ENCODE assay signal across 24 mouse cellular contexts in the genomic region with DNA sequence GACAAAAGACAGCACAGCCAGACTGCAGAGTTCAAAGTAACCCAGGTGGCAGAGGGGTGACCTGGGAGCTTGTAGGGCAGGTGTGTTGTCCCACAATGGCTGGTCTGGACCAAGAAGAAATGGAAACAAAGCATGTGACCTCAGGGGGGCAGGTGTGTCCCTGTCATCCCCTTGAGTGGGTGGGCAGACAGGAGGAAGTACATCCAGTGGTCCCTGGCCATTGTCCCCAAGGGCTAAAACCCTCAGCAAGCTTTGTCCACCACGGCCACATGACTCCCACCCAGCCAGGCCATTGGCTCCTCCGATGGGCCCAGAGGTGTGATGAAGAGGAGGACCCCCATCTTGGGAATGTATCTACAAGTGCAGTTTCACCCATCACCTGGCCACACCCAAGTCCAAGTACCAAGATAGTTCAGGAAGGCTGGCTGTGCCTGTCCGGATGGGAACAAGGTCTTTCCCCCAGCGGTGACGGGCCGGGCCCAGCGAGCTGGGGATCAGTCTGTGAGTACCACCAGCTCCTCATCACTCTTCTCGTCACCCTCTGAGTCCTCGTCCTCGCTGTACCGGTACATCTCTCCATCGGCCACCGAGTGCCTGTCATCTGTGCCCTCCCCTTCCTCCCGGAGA. TPM values are rescaled to one million over a fixed set of nuclear protein-coding genes. Genes with fewer than 3 reads are reported as not detected.
DNase-seq lines count a peak whose midpoint lies in the region; ATAC-seq and TF ChIP-seq lines count a peak whose summit lies in the region.
"Had no signal": no experiment of that assay in that cellular context is flagged by ENCODE, and none has a peak within 500 bp of the region (broad histone marks: within the 10 kb centered on the region; RNA-seq: fewer than 3 reads in every experiment).

No protein-coding gene starts in this region.

- H3K27ac ChIP-seq in forebrain, embryonic 15.5 days (replicated peaks): 0 out of 2 replicates have a peak overlapping the region, but pooled peaks have one; percentile 4
- no peak overlapping the region for H3K27ac ChIP-seq in forebrain, postnatal 0 days (ENCODE audit: low read depth, low read length)
- H3K27ac ChIP-seq in kidney, postnatal 0 days: peak overlapping the region; percentile 47; the same call in 1 of the 2 replicates
- peak overlapping the region; percentile 76; the same call in 1 of the 2 replicates for H3K27ac ChIP-seq in embryonic facial prominence, embryonic 10.5 days (replicated peaks)
- H3K27ac ChIP-seq in midbrain, embryonic 12.5 days (replicated peaks): peak overlapping the region; percentile 79
- H3K27ac ChIP-seq: limb, embryonic 12.5 days; liver, embryonic 15.5 days had no signal

- no peaks in the 10 kb centered on the region for H3K27me3 ChIP-seq in forebrain, embryonic 15.5 days
- H3K27me3 ChIP-seq in forebrain, postnatal 0 days (ENCODE audit: insufficient read depth, low read length): no peaks in the 10 kb centered on the region
- no peaks in the 10 kb centered on the region for H3K27me3 ChIP-seq in kidney, postnatal 0 days (ENCODE audit: insufficient read depth, low read length)
- H3K27me3 ChIP-seq in embryonic facial prominence, embryonic 10.5 days (replicated peaks; ENCODE audit: low read depth, poor library complexity, severe bottlenecking): no peaks in the 10 kb centered on the region
- H3K27me3 ChIP-seq in midbrain, embryonic 12.5 days: no peaks in the 10 kb centered on the region
- H3K27me3 ChIP-seq: limb, embryonic 12.5 days; liver, embryonic 15.5 days had no signal

- DNase-seq in forebrain, postnatal 0 days: no peak
- DNase-seq in kidney, postnatal 0 days (ENCODE audit: low spot score): no peak
- no peak for DNase-seq in kidney, adult 9 months
- no peak for DNase-seq in embryonic facial prominence, embryonic 10.5 days (ENCODE audit: low spot score)
- DNase-seq in cerebellum, adult 11 months: no peak
- DNase-seq in adrenal gland, adult 2 months: no peak
- DNase-seq: adrenal gland, postnatal 14 days; cerebellum, adult 11-12 months; cerebellum, postnatal 25 days; heart, postnatal 14 days; kidney, adult 8-10 months; right cerebral cortex, postnatal 25 days; thymus, postnatal 4 days had no signal

- WGBS in forebrain, embryonic 15.5 days: 94% methylated on average over 14 of the region's 14 CpGs
- 94% methylated on average over 14 of the region's 14 CpGs for WGBS in forebrain, postnatal 0 days
- 89% methylated on average over 14 of the region's 14 CpGs for WGBS in kidney, postnatal 0 days
- WGBS in embryonic facial prominence, embryonic 10.5 days: 94% methylated on average over 14 of the region's 14 CpGs
- 93% methylated on average over 14 of the region's 14 CpGs for WGBS in midbrain, embryonic 12.5 days

- H3K4me3 ChIP-seq in forebrain, embryonic 15.5 days: no peak overlapping the region
- H3K4me3 ChIP-seq in forebrain, postnatal 0 days (ENCODE audit: low read depth, low read length): no peak overlapping the region
- H3K4me3 ChIP-seq in kidney, postnatal 0 days (replicated peaks; ENCODE audit: low read depth, low read length): no peak overlapping the region
- H3K4me3 ChIP-seq in embryonic facial prominence, embryonic 10.5 days: no peak overlapping the region
- no peak overlapping the region for H3K4me3 ChIP-seq in midbrain, embryonic 12.5 days
- H3K4me3 ChIP-seq: heart, embryonic 12.5 days; limb, embryonic 12.5 days; liver, embryonic 15.5 days had no signal

- ATAC-seq in forebrain, embryonic 15.5 days (replicated peaks): no peak
- ATAC-seq in forebrain, postnatal 0 days: no peak
- no peak for ATAC-seq in kidney, postnatal 0 days (replicated peaks; ENCODE audit: low FRiP score, low read depth)
- ATAC-seq in midbrain, embryonic 12.5 days (ENCODE audit: low FRiP score, low read depth): no peak
- ATAC-seq: activated CD4-positive, CD25-positive, alpha-beta regulatory T cell, adult 4 months; inflammation-experienced regulatory T-cells, adult 6 months had no signal

- H3K9me3 ChIP-seq in forebrain, embryonic 15.5 days: no peaks in the 10 kb centered on the region
- no peaks in the 10 kb centered on the region for H3K9me3 ChIP-seq in forebrain, postnatal 0 days (ENCODE audit: low read length)
- no peaks in the 10 kb centered on the region for H3K9me3 ChIP-seq in kidney, postnatal 0 days (replicated peaks; ENCODE audit: low read length)
- H3K9me3 ChIP-seq in embryonic facial prominence, embryonic 10.5 days: no peaks in the 10 kb centered on the region
- no peaks in the 10 kb centered on the region for H3K9me3 ChIP-seq in midbrain, embryonic 12.5 days
- H3K9me3 ChIP-seq: G1E; heart, embryonic 12.5 days; limb, embryonic 12.5 days; liver, embryonic 15.5 days had no signal

- H3K4me1 ChIP-seq in forebrain, embryonic 15.5 days: peaks cover 13% of the 10 kb centered on the region
- no peaks in the 10 kb centered on the region for H3K4me1 ChIP-seq in forebrain, postnatal 0 days (ENCODE audit: insufficient read depth)
- 0 out of 2 replicates have a peak, but pooled peaks cover 5% of the 10 kb centered on the region for H3K4me1 ChIP-seq in kidney, postnatal 0 days (replicated peaks; ENCODE audit: insufficient read depth, low read length)
- H3K4me1 ChIP-seq in embryonic facial prominence, embryonic 10.5 days: peaks cover 50% of the 10 kb centered on the region
- peaks cover 42% of the 10 kb centered on the region for H3K4me1 ChIP-seq in midbrain, embryonic 12.5 days

- no peak overlapping the region for H3K4me2 ChIP-seq in forebrain, embryonic 15.5 days (replicated peaks)
- H3K4me2 ChIP-seq in forebrain, postnatal 0 days (ENCODE audit: low read depth): no peak overlapping the region
- no peak overlapping the region for H3K4me2 ChIP-seq in kidney, postnatal 0 days (ENCODE audit: low read length)
- H3K4me2 ChIP-seq in midbrain, embryonic 12.5 days (replicated peaks): no peak overlapping the region
- H3K4me2 ChIP-seq: heart, embryonic 12.5 days; limb, embryonic 12.5 days; liver, embryonic 15.5 days had no signal

- no peak for TF ChIP-seq CTCF in forebrain, postnatal 0 days (IDR thresholded peaks at IDR 0.05; ENCODE audit: low read depth)
- TF ChIP-seq CTCF in kidney, postnatal 0 days (IDR thresholded peaks at IDR 0.05; ENCODE audit: low read depth): no peak

- no peak overlapping the region for H3K9ac ChIP-seq in forebrain, embryonic 15.5 days (replicated peaks)
- H3K9ac ChIP-seq in forebrain, postnatal 0 days: no peak overlapping the region
- 0 out of 2 replicates have a peak overlapping the region, but pooled peaks have one; percentile 23 for H3K9ac ChIP-seq in kidney, postnatal 0 days (ENCODE audit: low read depth, low read length)
- peak overlapping the region; percentile 32; the same call in 1 of the 2 replicates for H3K9ac ChIP-seq in midbrain, embryonic 12.5 days (replicated peaks)
- H3K9ac ChIP-seq: limb, embryonic 12.5 days; liver, embryonic 15.5 days had no signal

- H3K36me3 ChIP-seq in forebrain, embryonic 15.5 days: no peaks in the 10 kb centered on the region
- H3K36me3 ChIP-seq in forebrain, postnatal 0 days (ENCODE audit: insufficient read depth): no peaks in the 10 kb centered on the region; the same call in 1 of the 2 replicates
- H3K36me3 ChIP-seq in kidney, postnatal 0 days (ENCODE audit: insufficient read depth, low read length): peaks cover 44% of the 10 kb centered on the region
- H3K36me3 ChIP-seq in embryonic facial prominence, embryonic 10.5 days (replicated peaks): peaks cover 55% of the 10 kb centered on the region
- peaks cover 51% of the 10 kb centered on the region for H3K36me3 ChIP-seq in midbrain, embryonic 12.5 days
- H3K36me3 ChIP-seq: G1E; liver, embryonic 15.5 days had no signal

RNA-seq across cellular contexts. Expression of a gene that starts 19.9 kb away (rescaled TPM):
- polyA plus RNA-seq in forebrain, embryonic 15.5 days (2015; fragmentation: Nextera tagmentation; extraction: Ambion mirVana): 5.2 and 5.9 TPM in 2 replicates
- 15.5 and 25.3 TPM in 2 replicates for total RNA-seq in forebrain, postnatal 0 days (2014; rRNA removed)
- 10.3 and 17.6 TPM in 2 replicates for polyA plus RNA-seq in forebrain, postnatal 0 days (2015; fragmentation: Nextera tagmentation; extraction: Ambion mirVana)
- 4.4 and 5.1 TPM in 2 replicates for polyA plus RNA-seq in kidney, postnatal 0 days (2015; fragmentation: Nextera tagmentation; extraction: Ambion mirVana)
- polyA plus RNA-seq in embryonic facial prominence, embryonic 10.5 days (2016; fragmentation: Nextera tagmentation; extraction: Ambion mirVana): 2.6 and 3.3 TPM in 2 replicates
- polyA plus RNA-seq in midbrain, embryonic 12.5 days (2016; fragmentation: Nextera tagmentation; extraction: Ambion mirVana): 3.8 and 3.9 TPM in 2 replicates
- total RNA-seq in adrenal gland, adult 2 months (2021): 10 to 100 TPM in 1 of 2 experiments, 1 to 10 TPM in 1; 6.2 to 13.5 TPM
- 8.2 and 10.0 TPM in 2 replicates for polyA plus RNA-seq in adrenal gland, adult 2 months (2012; rRNA removed)
- total RNA-seq: granulocyte monocyte progenitor cell, adult 5-6 weeks; monocyte, adult 5-6 weeks had no signal
- polyA plus RNA-seq: G1E; inflammation-experienced regulatory T-cells, adult 6 months had no signal

RNA-seq across cellular contexts. Expression of a gene that starts 33.0 kb away (rescaled TPM):
- polyA plus RNA-seq in forebrain, embryonic 15.5 days (2015; fragmentation: Nextera tagmentation; extraction: Ambion mirVana): not detected in 2 replicates
- 0.14 and 0.15 TPM in 2 replicates for total RNA-seq in forebrain, postnatal 0 days (2014; rRNA removed)
- polyA plus RNA-seq in forebrain, postnatal 0 days (2015; fragmentation: Nextera tagmentation; extraction: Ambion mirVana): 0.12 and 0.88 TPM in 2 replicates
- 463 and 484 TPM in 2 replicates for polyA plus RNA-seq in kidney, postnatal 0 days (2015; fragmentation: Nextera tagmentation; extraction: Ambion mirVana)
- 0.13 TPM in 1 of 2 replicates, not detected in the other for polyA plus RNA-seq in embryonic facial prominence, embryonic 10.5 days (2016; fragmentation: Nextera tagmentation; extraction: Ambion mirVana)
- polyA plus RNA-seq in midbrain, embryonic 12.5 days (2016; fragmentation: Nextera tagmentation; extraction: Ambion mirVana): not detected in 2 replicates
- 1 to 10 TPM; 5.5 to 9.2 TPM for total RNA-seq in adrenal gland, adult 2 months (2021)
- 4.4 and 6.0 TPM in 2 replicates for polyA plus RNA-seq in adrenal gland, adult 2 months (2012; rRNA removed)
- total RNA-seq: G1E; granulocyte monocyte progenitor cell, adult 5-6 weeks; monocyte, adult 5-6 weeks had no signal
- polyA plus RNA-seq: activated CD4-positive, CD25-positive, alpha-beta regulatory T cell, adult 4 months; G1E; inflammation-experienced regulatory T-cells, adult 6 months; limb, embryonic 12.5 days; spleen, adult 2 months had no signal

RNA-seq across cellular contexts. Expression of a gene that starts 40.9 kb away (rescaled TPM):
- polyA plus RNA-seq in forebrain, embryonic 15.5 days (2015; fragmentation: Nextera tagmentation; extraction: Ambion mirVana): 4.6 and 5.1 TPM in 2 replicates
- 8.0 and 9.7 TPM in 2 replicates for total RNA-seq in forebrain, postnatal 0 days (2014; rRNA removed)
- polyA plus RNA-seq in forebrain, postnatal 0 days (2015; fragmentation: Nextera tagmentation; extraction: Ambion mirVana): 2.0 and 3.0 TPM in 2 replicates
- polyA plus RNA-seq in kidney, postnatal 0 days (2015; fragmentation: Nextera tagmentation; extraction: Ambion mirVana): 12.0 and 13.7 TPM in 2 replicates
- polyA plus RNA-seq in embryonic facial prominence, embryonic 10.5 days (2016; fragmentation: Nextera tagmentation; extraction: Ambion mirVana): 12.1 and 18.1 TPM in 2 replicates
- 31.0 and 33.6 TPM in 2 replicates for polyA plus RNA-seq in midbrain, embryonic 12.5 days (2016; fragmentation: Nextera tagmentation; extraction: Ambion mirVana)
- 10 to 100 TPM; 14.5 to 18.0 TPM for total RNA-seq in adrenal gland, adult 2 months (2021)
- 24.1 and 26.2 TPM in 2 replicates for polyA plus RNA-seq in adrenal gland, adult 2 months (2012; rRNA removed)
- total RNA-seq: monocyte, adult 5-6 weeks had no signal
- polyA plus RNA-seq: activated CD4-positive, CD25-positive, alpha-beta regulatory T cell, adult 4 months; inflammation-experienced regulatory T-cells, adult 6 months had no signal

Comparison
In these comparisons a context has a peak if more than half of its experiments do, and no peak if none do; other contexts are left out.
1. H3K9ac ChIP-seq: peak in kidney, postnatal 0 days (single experiment) and midbrain, embryonic 12.5 days (single experiment); none in forebrain, embryonic 15.5 days (single experiment) and forebrain, postnatal 0 days (single experiment).
2. RNA of a gene that starts 33.0 kb away (polyA plus RNA-seq): 463 to 484 TPM in kidney, postnatal 0 days; 4.4 to 6.0 TPM in adrenal gland, adult 2 months, 0.12 to 0.88 TPM in forebrain, postnatal 0 days, not detected in midbrain, embryonic 12.5 days, not detected in forebrain, embryonic 15.5 days and 0.13 TPM in embryonic facial prominence, embryonic 10.5 days; every median in the first group is over 10 times any median in the second.